Mouse (Mus musculus) small intestine, adult 2 months (tissue): Measurements from ENCODE around the gene Zbtb25.

Experiments
- CTCF ChIP-seq: fragments of 200-500 bp; IDR thresholded peaks from 2 replicates; pipeline ENCODE4 v1.5.1; 2012; ENCODE audit warnings: low read depth, mild to moderate bottlenecking, control low read depth, inconsistent platforms, low read length, moderate library complexity, mixed read lengths; ENCODE audit not compliant: insufficient replicate concordance, insufficient read length; ENCODE audit errors: extremely low read depth
- POLR2A ChIP-seq: fragments of 200-500 bp; IDR thresholded peaks from 2 replicates; pipeline ENCODE4 v1.6.1; 2012; ENCODE audit warnings: low read depth, mild to moderate bottlenecking, control low read depth, inconsistent platforms, low read length, moderate library complexity

GRCm38 (mm10) chr12:76418346-76418745 lies 48.9 kb upstream of the Zbtb25 start:
- TF ChIP-seq POLR2A (no peak), CTCF (no peak)
